ENCODE assay signal across 25 mouse cellular contexts in genomic region chr17:26437089-26437815, GRCm38 (mm10). TPM values are rescaled to one million over a fixed set of nuclear protein-coding genes. Genes with fewer than 3 reads are reported as not detected.
DNase-seq lines count a peak whose midpoint lies in the region; ATAC-seq and TF ChIP-seq lines count a peak whose summit lies in the region.
"Had no signal": no experiment of that assay in that cellular context is flagged by ENCODE, and none has a peak within 500 bp of the region (broad histone marks: within the 10 kb centered on the region; RNA-seq: fewer than 3 reads in every experiment).

No protein-coding gene starts in this region.

- WGBS in liver, postnatal 0 days (ENCODE audit: insufficient replicate concordance): 66% methylated on average over 14 of the region's 14 CpGs
- 75% methylated on average over 14 of the region's 14 CpGs for WGBS in liver, embryonic 11.5 days
- 91% methylated on average over 14 of the region's 14 CpGs for WGBS in neural tube, embryonic 15.5 days

- 0 out of 2 replicates have a peak overlapping the region, but pooled peaks have one; percentile 40 for H3K27ac ChIP-seq in gastrocnemius, adult 2 months
- H3K27ac ChIP-seq in liver, postnatal 0 days (ENCODE audit: low read depth): peak overlapping the region; percentile 12; the same call in 1 of the 2 replicates
- H3K27ac ChIP-seq in liver, embryonic 11.5 days (ENCODE audit: low read depth, low read length): no peak overlapping the region
- H3K27ac ChIP-seq in neural tube, embryonic 15.5 days (replicated peaks): no peak overlapping the region
- H3K27ac ChIP-seq: embryonic facial prominence, embryonic 15.5 days; forebrain, embryonic 15.5 days; heart, embryonic 15.5 days; hindbrain, embryonic 15.5 days; intestine, embryonic 15.5 days; limb, embryonic 15.5 days had no signal

- no peaks in the 10 kb centered on the region for H3K36me3 ChIP-seq in liver, postnatal 0 days (replicated peaks; ENCODE audit: insufficient read depth, low read length)
- H3K36me3 ChIP-seq in liver, embryonic 11.5 days (ENCODE audit: control insufficient read depth, insufficient read depth, low read length): no peaks in the 10 kb centered on the region; the same call in 1 of the 2 replicates
- peaks cover 5% of the 10 kb centered on the region; the same call in 1 of the 2 replicates for H3K36me3 ChIP-seq in neural tube, embryonic 15.5 days

- H3K4me1 ChIP-seq in liver, postnatal 0 days (ENCODE audit: insufficient read depth): no peaks in the 10 kb centered on the region
- H3K4me1 ChIP-seq in liver, embryonic 11.5 days (replicated peaks; ENCODE audit: control insufficient read depth, insufficient read depth, low read length): 0 out of 2 replicates have a peak, but pooled peaks cover 2% of the 10 kb centered on the region
- H3K4me1 ChIP-seq in neural tube, embryonic 15.5 days: peaks cover 5% of the 10 kb centered on the region

- no peak for DNase-seq in gastrocnemius, adult 2 months
- DNase-seq in gastrocnemius, postnatal 10 days: no peak
- DNase-seq in liver, postnatal 0 days: no peak
- no peak for DNase-seq in liver, embryonic 11.5 days (ENCODE audit: low spot score)
- DNase-seq in kidney, adult 9 months: no peak
- DNase-seq: adrenal gland, postnatal 25 days; cerebellum, adult 2 months; cerebellum, postnatal 36 days; gastrocnemius, postnatal 36 days; heart, postnatal 4 days; kidney, adult 8-10 months; kidney, postnatal 14 days; left cerebral cortex, postnatal 4 days; lung, adult 18-20 months; lung, postnatal 10 days had no signal

- peaks cover 35% of the 10 kb centered on the region for H3K27me3 ChIP-seq in liver, postnatal 0 days (ENCODE audit: insufficient read depth, low read length)
- H3K27me3 ChIP-seq in liver, embryonic 11.5 days (replicated peaks; ENCODE audit: control insufficient read depth, insufficient read depth, low read length): peaks cover 58% of the 10 kb centered on the region
- peaks cover 42% of the 10 kb centered on the region for H3K27me3 ChIP-seq in neural tube, embryonic 15.5 days (replicated peaks)

- no peak overlapping the region for H3K4me3 ChIP-seq in gastrocnemius, adult 2 months
- H3K4me3 ChIP-seq in liver, postnatal 0 days (ENCODE audit: low read depth, low read length): no peak overlapping the region
- no peak overlapping the region for H3K4me3 ChIP-seq in liver, embryonic 11.5 days (ENCODE audit: low read depth, low read length)
- no peak overlapping the region for H3K4me3 ChIP-seq in neural tube, embryonic 15.5 days (replicated peaks)
- H3K4me3 ChIP-seq: embryonic facial prominence, embryonic 15.5 days; forebrain, embryonic 15.5 days; heart, embryonic 15.5 days; hindbrain, embryonic 15.5 days; intestine, embryonic 15.5 days; limb, embryonic 15.5 days had no signal

- intact Hi-C loops in gastrocnemius, adult 2 months (cut with DNase I): no loop called here

- no peak for ATAC-seq in liver, postnatal 0 days
- ATAC-seq in liver, embryonic 11.5 days (replicated peaks; ENCODE audit: low FRiP score): no peak
- ATAC-seq in common myeloid progenitor, adult 5-6 weeks (replicated peaks; ENCODE audit: low read depth, poor library complexity, severe bottlenecking): peak; percentile 86
- peak; percentile 76 for ATAC-seq in monocyte, adult 5-6 weeks (replicated peaks; ENCODE audit: insufficient number of reproducible peaks, low FRiP score, low TSS enrichment, poor library complexity, severe bottlenecking)
- no peak for ATAC-seq in neural tube, embryonic 15.5 days (ENCODE audit: low FRiP score)
- ATAC-seq: forebrain, embryonic 15.5 days; intestine, embryonic 15.5 days had no signal

- no peak overlapping the region for H3K9ac ChIP-seq in liver, postnatal 0 days (replicated peaks)
- no peak overlapping the region for H3K9ac ChIP-seq in liver, embryonic 11.5 days (ENCODE audit: low read depth, low read length)
- H3K9ac ChIP-seq in neural tube, embryonic 15.5 days (replicated peaks): no peak overlapping the region
- H3K9ac ChIP-seq: embryonic facial prominence, embryonic 15.5 days; forebrain, embryonic 15.5 days; heart, embryonic 15.5 days; hindbrain, embryonic 15.5 days; intestine, embryonic 15.5 days; limb, embryonic 15.5 days had no signal

- no peak for TF ChIP-seq CTCF in gastrocnemius, adult 2 months (IDR thresholded peaks at IDR 0.05)
- TF ChIP-seq CTCF in liver, postnatal 0 days (IDR thresholded peaks at IDR 0.05; ENCODE audit: low read depth): no peak

- H3K9me3 ChIP-seq in liver, postnatal 0 days (ENCODE audit: low read length): no peaks in the 10 kb centered on the region
- H3K9me3 ChIP-seq in liver, embryonic 11.5 days (ENCODE audit: control insufficient read depth, low read length): no peaks in the 10 kb centered on the region
- H3K9me3 ChIP-seq in neural tube, embryonic 15.5 days (replicated peaks): no peaks in the 10 kb centered on the region
- H3K9me3 ChIP-seq: embryonic facial prominence, embryonic 15.5 days; forebrain, embryonic 15.5 days; heart, embryonic 15.5 days; hindbrain, embryonic 15.5 days; intestine, embryonic 15.5 days; limb, embryonic 15.5 days had no signal

- TF ChIP-seq EP300 in liver, postnatal 0 days (IDR thresholded peaks at IDR 0.05; ENCODE audit: low read depth): no peak

- no peak overlapping the region for H3K4me2 ChIP-seq in liver, postnatal 0 days (ENCODE audit: low read depth, low read length)
- H3K4me2 ChIP-seq in liver, embryonic 11.5 days: no peak overlapping the region
- no peak overlapping the region for H3K4me2 ChIP-seq in neural tube, embryonic 15.5 days
- H3K4me2 ChIP-seq: embryonic facial prominence, embryonic 15.5 days; forebrain, embryonic 15.5 days; heart, embryonic 15.5 days; hindbrain, embryonic 15.5 days; intestine, embryonic 15.5 days; limb, embryonic 15.5 days; midbrain, embryonic 11.5 days had no signal

RNA-seq across cellular contexts. Expression of gene Neurl1b, which starts 22.6 kb away (rescaled TPM):
- 1 to 10 TPM; 2.3 to 2.6 TPM for total RNA-seq in gastrocnemius, adult 2 months (2021)
- total RNA-seq in gastrocnemius, postnatal 10 days (2021): 10 to 100 TPM; 11.6 to 12.7 TPM
- polyA plus RNA-seq in liver, postnatal 0 days (2015; fragmentation: Nextera tagmentation; extraction: Ambion mirVana): 0.05 and 0.06 TPM in 2 replicates
- polyA plus RNA-seq in liver, embryonic 11.5 days (2014; fragmentation: Nextera tagmentation; extraction: Ambion mirVana): 0.08 and 0.12 TPM in 2 replicates
- 2.7 and 8.5 TPM in 2 replicates for total RNA-seq in common myeloid progenitor, adult 5-6 weeks (2017)
- total RNA-seq in monocyte, adult 5-6 weeks (2017): 0.11 to 0.29 TPM in 2 of 3 replicates, not detected in the other
- 1.3 and 1.8 TPM in 2 replicates for polyA plus RNA-seq in neural tube, embryonic 15.5 days (2015; fragmentation: Nextera tagmentation; extraction: Ambion mirVana)

Comparison
In these comparisons a context has a peak if more than half of its experiments do, and no peak if none do; other contexts are left out.
1. H3K27ac ChIP-seq: peak in gastrocnemius, adult 2 months (single experiment) and liver, postnatal 0 days (single experiment); none in liver, embryonic 11.5 days (single experiment) and neural tube, embryonic 15.5 days (single experiment).
2. ATAC-seq: peak in common myeloid progenitor, adult 5-6 weeks (single experiment) and monocyte, adult 5-6 weeks (single experiment); none in liver, postnatal 0 days (single experiment), liver, embryonic 11.5 days (single experiment) and neural tube, embryonic 15.5 days (single experiment).